Mouse (Mus musculus) CH12.LX (cell line): ENCODE results near the gene Psme4. TPM values are rescaled to one million over a fixed set of nuclear protein-coding genes. Genes with fewer than 3 reads are reported as not detected.

Experiments
- DNase-seq: peaks from one replicate; pipeline ENCODE4 v3.0.0-alpha.2; 2013; ENCODE audit errors: extremely low read depth
- H3K27ac ChIP-seq: 2 replicates; pipeline ENCODE4 v1.5.1; 2012; ENCODE audit warnings: low read depth, mild to moderate bottlenecking, control low read depth, moderate library complexity; ENCODE audit not compliant: insufficient read depth
- H3K27me3 ChIP-seq: replicated peaks from 2 replicates; pipeline ENCODE3; 2012; ENCODE audit warnings: inconsistent platforms
- H3K36me3 ChIP-seq, 2 experiments: replicated peaks in 1 of 2; 2 replicates each; pipeline versions ENCODE3 to v1.6.1; 2012; ENCODE audit warnings: inconsistent platforms in 1 of 2, low read length in 1 of 2, mild to moderate bottlenecking in 1 of 2, mixed read lengths in 1 of 2, moderate library complexity in 1 of 2; ENCODE audit not compliant: control insufficient read depth in 1 of 2, insufficient read depth in 1 of 2
- H3K4me1 ChIP-seq, 2 experiments: 2 replicates each; pipeline ENCODE4 v1.6.1; 2012; ENCODE audit warnings: inconsistent platforms in 1 of 2, moderate library complexity in 1 of 2; ENCODE audit not compliant: insufficient read depth in 2 of 2, control insufficient read depth in 1 of 2
- H3K4me2 ChIP-seq: 2 replicates; pipeline ENCODE4 v1.6.1; 2012; ENCODE audit warnings: low read depth, mild to moderate bottlenecking, control low read depth; ENCODE audit not compliant: poor library complexity, insufficient read depth, severe bottlenecking
- H3K4me3 ChIP-seq, 3 experiments: fragments of 150-350 bp in 1 of 3; sonication (generic) in 1 of 3; replicated peaks in 1 of 3; 2 replicates each; pipeline versions ENCODE3 to v1.5.1; 2011 to 2012; ENCODE audit warnings: low read depth in 2 of 3, low read length in 2 of 3, mild to moderate bottlenecking in 2 of 3, moderate library complexity in 2 of 3, control low read depth in 1 of 3, improper control_type of control experiment in 1 of 3, inconsistent platforms in 1 of 3, mixed read lengths in 1 of 3; ENCODE audit not compliant: poor library complexity in 1 of 3
- H3K79me2 ChIP-seq: replicated peaks from 2 replicates; pipeline ENCODE4 v1.6.1; 2012; ENCODE audit warnings: mild to moderate bottlenecking, moderate library complexity; ENCODE audit not compliant: control insufficient read depth, poor library complexity, insufficient read depth, severe bottlenecking; ENCODE audit errors: extremely low read depth
- H3K9ac ChIP-seq: 2 replicates; pipeline ENCODE4 v1.6.1; 2012; ENCODE audit warnings: low read depth, mild to moderate bottlenecking, control low read depth, moderate library complexity; ENCODE audit not compliant: insufficient read depth
- H3K9me3 ChIP-seq: replicated peaks from 2 replicates; pipeline ENCODE3; 2012; ENCODE audit warnings: low read length, inconsistent platforms, mixed read lengths
- BHLHE40 ChIP-seq: IDR thresholded peaks from 2 replicates; pipeline ENCODE4 v1.6.1; 2011; ENCODE audit warnings: mild to moderate bottlenecking, low read depth, low read length, improper control_type of control experiment
- CHD2 ChIP-seq: IDR thresholded peaks from 2 replicates; pipeline ENCODE4 v1.6.1; 2011; ENCODE audit warnings: low read length, improper control_type of control experiment
- EP300 ChIP-seq: IDR thresholded peaks from 2 replicates; pipeline ENCODE4 v1.6.1; 2011; ENCODE audit warnings: low read length, improper control_type of control experiment
- IRF4 ChIP-seq: IDR thresholded peaks from 2 replicates; pipeline ENCODE4 v1.6.1; 2014; ENCODE audit warnings: low read depth, mild to moderate bottlenecking, inconsistent platforms, low read length, improper control_type of control experiment
- MAFK ChIP-seq: IDR thresholded peaks from 2 replicates; pipeline ENCODE4 v1.6.1; 2011; ENCODE audit warnings: low read length, improper control_type of control experiment; ENCODE audit not compliant: insufficient replicate concordance
- MXI1 ChIP-seq: IDR thresholded peaks from 2 replicates; pipeline ENCODE4 v1.6.1; 2011; ENCODE audit warnings: mild to moderate bottlenecking, low read depth, low read length, improper control_type of control experiment
- PAX5 ChIP-seq: IDR thresholded peaks from 2 replicates; pipeline ENCODE4 v1.6.1; 2012; ENCODE audit warnings: low read length, inconsistent platforms, mixed read lengths
- POLR2A ChIP-seq: IDR thresholded peaks from 2 replicates; pipeline ENCODE4 v1.6.1; 2011; ENCODE audit warnings: low read depth, mild to moderate bottlenecking, improper control_type of control experiment, low read length
- SIN3A ChIP-seq: IDR thresholded peaks from 2 replicates; pipeline ENCODE4 v1.6.1; 2012; ENCODE audit warnings: low read length, improper control_type of control experiment, inconsistent platforms
- USF2 ChIP-seq: conservative IDR thresholded peaks from 2 replicates; pipeline ENCODE4 v1.6.1; 2011; ENCODE audit warnings: low read depth, low read length, improper control_type of control experiment
- dilution Hi-C: fragments of 300-500 bp; cut with MboI; formaldehyde crosslinking; loops from 2 replicates; pipeline ENCODE4 v1.14.3; 2020; ENCODE audit warnings: low sequenced_read_pairs; ENCODE audit not compliant: extremely low pct_unique_long_range_greater_than_20kb, extremely low pct_ligation_motif_present
- in situ Hi-C: fragments of 300-500 bp; cut with MboI; formaldehyde crosslinking; loops from 3 replicates; pipeline ENCODE4 v1.14.3; 2019; ENCODE audit warnings: low sequenced_read_pairs, low pct_ligation_motif_present, low pct_unique_long_range_greater_than_20kb, mixed read lengths
- polyA plus RNA-seq: library from polyadenylated mRNA; unstranded; fragments of >175 nt; gene quantifications from 2 replicates; pipeline ENCODE4 v1.2.1, GENCODE M21; 2012; ENCODE audit warnings: low read depth; ENCODE audit not compliant: insufficient read length
- total RNA-seq, 2 experiments: library from RNA; depleted of rRNA; stranded (reverse); fragments of 300-350 nt in 1 of 2; fragments of >200 nt in 1 of 2; gene quantifications; 2 replicates each; pipeline ENCODE4 v1.2.3; 2012 to 2014

Gene Psme4
- total and polyA plus RNA-seq, 3 experiments, result 30.7 to 43.8 (median 43.1) TPM

GRCm38 (mm10) chr11:30928498-30928897, 157.0 kb downstream of the Psme4 start:
- dilution Hi-C loops (no loop called here), in situ Hi-C loops (no loop called here)
- Histone ChIP-seq H3K79me2 (no peaks in the 10 kb centered on the region), H3K9ac (no peak overlapping the region), H3K9me3 (no peaks in the 10 kb centered on the region), H3K27me3 (no peaks in the 10 kb centered on the region), H3K4me1 (no peaks in the 10 kb centered on the region), H3K4me3 (no peak overlapping the region), H3K36me3 (peaks cover 23 to 71% of the 10 kb centered on the region in 2 experiments), H3K4me2 (no peak overlapping the region), H3K27ac (no peak overlapping the region)
- DNase-seq, result no peak
- TF ChIP-seq EP300, result no peak
- no peak for TF ChIP-seq PAX5
- TF ChIP-seq POLR2A, result no peak
- TF ChIP-seq MAFK, result no peak
- TF ChIP-seq BHLHE40, result no peak
- no peak for TF ChIP-seq IRF4
- no peak for TF ChIP-seq SIN3A
- TF ChIP-seq USF2, result no peak
- TF ChIP-seq MXI1, result no peak
- no peak for TF ChIP-seq CHD2

Other genes starting within 250 kb of the Psme4 start
- 0.17 and 0.46 TPM in 2 replicates for gene Acyp2, start 122.1 kb upstream of the Psme4 start, total RNA-seq (2012; rRNA removed)
- 3.1 and 4.6 TPM in 2 replicates for gene Acyp2, start 122.1 kb upstream of the Psme4 start, total RNA-seq (2014; rRNA removed)
- 1.6 and 1.7 TPM in 2 replicates for gene Acyp2, start 122.1 kb upstream of the Psme4 start, polyA plus RNA-seq
- not detected in 2 replicates for gene Gpr75, start 113.6 kb downstream of the Psme4 start, total RNA-seq (2012; rRNA removed)
- not detected in 2 replicates for gene Gpr75, start 113.6 kb downstream of the Psme4 start, total RNA-seq (2014; rRNA removed)
- not detected in 2 replicates for gene Gpr75, start 113.6 kb downstream of the Psme4 start, polyA plus RNA-seq
- 12.9 and 14.1 TPM in 2 replicates for gene Asb3, start 113.7 kb downstream of the Psme4 start, total RNA-seq (2012; rRNA removed)
- gene Asb3, start 113.7 kb downstream of the Psme4 start, total RNA-seq (2014; rRNA removed), result 35.5 and 39.3 TPM in 2 replicates
- gene Asb3, start 113.7 kb downstream of the Psme4 start, polyA plus RNA-seq, result 14.1 and 15.1 TPM in 2 replicates
- gene Erlec1, start 182.6 kb downstream of the Psme4 start, total RNA-seq (2012; rRNA removed), result 11.7 and 16.7 TPM in 2 replicates
- gene Erlec1, start 182.6 kb downstream of the Psme4 start, total RNA-seq (2014; rRNA removed), result 24.5 and 27.9 TPM in 2 replicates
- 49.6 and 52.3 TPM in 2 replicates for gene Erlec1, start 182.6 kb downstream of the Psme4 start, polyA plus RNA-seq
- gene Chac2, start 214.6 kb downstream of the Psme4 start, total RNA-seq (2012; rRNA removed), result 8.7 and 11.0 TPM in 2 replicates
- gene Chac2, start 214.6 kb downstream of the Psme4 start, total RNA-seq (2014; rRNA removed), result 25.0 and 26.9 TPM in 2 replicates
- 9.2 and 9.6 TPM in 2 replicates for gene Chac2, start 214.6 kb downstream of the Psme4 start, polyA plus RNA-seq